Mouse (Mus musculus) heart, adult 9 months (tissue): Measurements from ENCODE around the gene 2310034G01Rik.

Source experiments
- DNase-seq, 2 experiments: peaks; one replicate each; pipeline ENCODE4 v3.0.0; 2022; ENCODE audit warnings: low spot score in 2 of 2

Gene 2310034G01Rik

DNA sequence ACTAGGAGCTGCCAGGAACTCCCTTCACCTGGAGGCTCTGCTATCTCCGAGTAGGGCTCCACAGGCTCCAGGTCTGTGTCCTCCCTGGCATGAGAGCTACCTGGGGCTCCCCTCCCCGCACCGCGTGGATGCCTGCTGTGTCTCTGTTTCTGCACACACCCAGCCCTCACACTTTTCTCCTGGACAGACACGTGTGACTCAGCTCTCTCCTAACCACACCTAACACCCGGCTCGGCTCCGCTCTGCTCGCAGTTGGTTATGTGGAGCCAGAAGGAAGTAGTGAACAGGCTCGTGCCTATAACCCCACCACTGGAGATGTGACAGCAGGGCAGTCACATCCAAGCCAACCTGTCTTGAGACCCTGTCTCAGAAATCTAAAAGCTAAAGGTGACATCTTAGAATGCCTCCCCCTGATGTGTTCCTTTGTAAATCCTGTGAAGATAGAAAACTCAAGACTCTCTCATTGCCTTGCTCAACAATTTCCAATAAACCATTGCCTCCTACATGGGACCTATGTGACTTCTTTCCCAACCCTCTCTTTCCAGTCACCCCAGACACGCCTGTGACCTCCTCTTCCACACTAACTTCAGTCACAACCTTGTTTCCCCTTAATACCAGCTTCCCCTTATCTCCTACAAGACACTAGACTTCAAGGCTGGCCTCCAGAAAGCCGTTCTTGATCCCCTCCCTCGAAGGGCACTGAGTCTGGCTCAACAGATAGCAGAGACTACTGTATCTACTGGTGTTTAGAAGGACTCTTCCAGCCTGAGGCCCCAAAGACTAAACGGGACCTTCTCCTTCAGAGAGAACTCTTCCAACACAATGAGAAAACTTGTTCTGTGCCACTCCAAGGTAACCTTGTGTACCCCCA, 35.0 kb downstream of the 2310034G01Rik start:
- no peak for DNase-seq

DNA sequence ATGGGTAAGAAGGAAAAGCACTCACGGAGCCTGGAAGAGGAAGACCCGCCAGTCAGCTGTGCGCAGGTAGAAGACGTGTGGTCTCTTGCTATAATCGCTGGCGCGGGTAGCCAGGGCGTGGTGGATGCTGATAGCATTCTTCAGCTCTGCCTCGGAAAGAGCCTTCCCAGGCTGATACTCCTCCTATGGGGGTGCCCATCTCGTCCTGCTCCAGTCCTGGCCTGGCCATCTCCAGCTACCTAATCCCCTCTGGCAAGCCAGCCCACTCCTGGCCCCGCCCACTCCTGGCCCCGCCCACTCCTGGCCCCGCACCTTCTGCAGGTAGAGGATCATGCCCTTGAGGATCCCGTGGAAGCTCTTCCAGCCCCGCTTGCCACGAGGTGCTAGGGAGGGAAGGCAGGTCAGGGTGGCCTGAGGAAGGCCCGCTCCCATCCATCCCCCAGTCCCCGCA, 35.9 kb downstream of the 2310034G01Rik start:
- no peak for DNase-seq

DNA sequence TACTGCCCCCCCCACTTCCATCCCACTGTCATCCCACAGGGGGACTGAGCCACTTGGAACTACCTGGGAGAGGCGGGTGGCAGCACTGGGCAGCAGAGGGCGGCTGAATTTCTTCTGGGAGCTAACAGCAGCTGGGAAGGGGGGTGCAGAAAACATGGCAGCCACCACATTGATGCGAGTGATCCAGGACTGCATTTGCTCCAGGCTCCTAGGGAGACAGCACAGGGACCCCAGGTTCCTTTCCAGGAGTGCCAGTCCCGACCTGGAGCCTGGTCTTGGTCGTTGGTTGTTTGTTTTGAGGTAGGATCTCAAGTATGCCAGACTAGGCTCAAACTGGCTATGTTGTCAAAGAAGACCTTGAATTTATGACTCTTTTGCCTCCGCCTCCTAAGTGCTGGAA, 36.5 kb downstream of the 2310034G01Rik start:
- DNase-seq = no peak

DNA sequence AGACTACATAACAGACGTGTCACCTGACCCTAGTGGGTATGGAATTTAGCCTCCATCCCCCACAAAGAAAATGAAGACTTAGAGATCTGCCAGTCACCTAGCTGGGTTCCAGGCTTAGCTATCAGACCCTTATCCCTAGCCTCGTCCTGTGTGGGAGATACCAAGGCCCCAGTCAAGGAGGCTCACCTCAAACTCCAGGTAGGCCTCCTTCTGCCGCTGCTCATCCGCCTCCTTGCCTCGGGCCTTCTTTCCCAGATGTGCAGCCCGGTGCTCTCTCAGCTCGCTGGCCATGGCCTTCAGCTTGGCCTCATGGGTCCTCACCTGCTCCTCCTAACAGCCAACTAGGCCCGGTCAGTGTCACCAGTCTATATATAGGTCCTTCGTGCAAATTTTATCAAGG, 37.0 kb downstream of the 2310034G01Rik start:
- no peak for DNase-seq

DNA sequence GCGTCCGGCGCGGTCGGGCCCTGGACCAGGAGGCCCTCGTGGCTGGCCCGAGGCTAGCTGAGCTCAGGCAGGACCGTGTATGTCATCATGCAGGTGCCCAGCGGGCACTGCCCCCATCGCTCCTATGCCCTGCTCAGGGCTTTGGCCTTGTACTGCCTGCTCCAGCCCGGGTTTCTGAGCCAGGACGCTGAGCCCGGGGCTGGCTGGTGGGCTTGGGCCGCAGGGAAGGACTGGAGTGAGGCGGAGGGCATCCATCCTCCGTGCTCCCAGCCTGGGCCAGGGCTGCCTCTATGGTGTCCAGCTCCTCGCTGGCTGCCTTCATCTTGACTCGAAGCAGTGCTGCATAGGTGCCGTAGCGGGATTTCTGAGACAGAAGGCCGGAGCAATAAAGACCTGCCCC, 37.5 kb downstream of the 2310034G01Rik start:
- DNase-seq = no peak

DNA sequence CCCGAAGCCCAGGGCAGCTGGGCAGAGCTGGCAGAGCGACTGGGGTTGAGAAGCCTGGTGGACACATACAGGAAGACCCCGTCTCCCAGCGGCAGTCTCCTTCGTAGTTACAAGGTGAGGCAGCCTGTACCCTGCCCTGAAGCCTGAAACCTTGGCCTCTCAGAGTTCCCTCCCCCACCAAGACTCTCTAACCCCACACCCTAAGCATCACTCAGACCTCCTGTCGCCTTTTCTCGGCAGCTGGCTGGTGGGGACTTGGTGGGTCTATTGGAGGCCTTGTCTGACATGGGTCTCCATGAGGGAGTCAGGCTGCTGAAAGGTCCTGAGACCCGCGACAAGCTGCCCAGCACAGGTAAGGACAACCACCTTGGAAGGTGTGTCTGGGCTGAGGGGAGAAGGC, 38.8 kb downstream of the 2310034G01Rik start:
- no peak for DNase-seq

DNA sequence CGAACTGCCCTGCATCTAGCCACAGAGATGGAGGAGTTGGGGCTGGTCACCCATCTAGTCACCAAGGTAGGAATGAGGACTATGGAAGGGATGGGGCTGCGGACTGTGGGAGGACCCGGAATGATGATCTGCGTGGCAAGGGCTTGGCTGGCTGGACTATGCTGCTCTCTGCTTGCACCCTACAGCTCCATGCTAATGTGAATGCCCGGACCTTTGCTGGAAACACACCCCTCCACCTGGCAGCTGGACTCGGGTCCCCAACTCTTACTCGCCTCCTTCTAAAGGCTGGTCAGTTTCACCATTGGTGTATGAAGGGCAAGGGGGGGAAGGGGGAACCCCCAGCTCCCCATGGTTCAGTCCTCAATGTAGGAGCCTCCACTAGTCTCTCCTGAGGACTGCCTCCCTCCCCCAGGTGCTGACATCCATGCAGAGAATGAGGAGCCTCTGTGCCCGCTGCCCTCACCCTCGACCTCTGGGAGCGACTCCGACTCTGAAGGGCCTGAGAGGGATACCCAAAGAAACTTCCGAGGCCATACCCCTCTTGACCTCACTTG, 39.7 kb downstream of the 2310034G01Rik start:
- DNase-seq = no peak

DNA sequence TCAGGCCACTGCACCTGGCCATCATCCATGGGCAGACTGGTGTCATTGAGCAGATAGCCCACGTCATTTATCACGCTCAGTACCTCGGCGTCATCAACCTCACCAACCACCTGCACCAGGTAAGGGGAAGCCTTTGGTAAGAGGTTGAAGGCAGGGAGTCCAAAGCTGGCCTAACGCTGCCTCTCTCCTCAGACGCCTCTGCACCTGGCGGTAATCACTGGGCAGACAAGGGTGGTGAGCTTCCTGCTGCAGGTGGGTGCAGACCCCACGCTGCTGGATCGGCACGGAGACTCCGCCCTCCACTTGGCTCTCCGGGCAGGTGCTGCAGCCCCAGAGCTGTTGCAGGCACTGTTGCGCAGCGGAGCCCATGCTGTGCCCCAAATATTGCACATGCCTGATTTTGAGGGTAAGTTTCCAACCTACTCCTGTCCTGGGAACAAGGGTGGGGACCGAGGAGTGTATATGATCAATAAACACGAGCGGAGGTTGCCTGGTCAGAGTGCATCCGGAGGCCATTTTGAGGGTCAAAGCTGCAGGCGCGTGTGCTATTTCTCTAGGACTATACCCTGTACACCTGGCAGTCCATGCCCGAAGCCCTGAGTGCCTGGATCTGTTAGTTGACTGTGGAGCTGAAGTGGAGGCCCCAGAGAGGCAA, 40.3 kb downstream of the 2310034G01Rik start:
- no peak for DNase-seq

DNA sequence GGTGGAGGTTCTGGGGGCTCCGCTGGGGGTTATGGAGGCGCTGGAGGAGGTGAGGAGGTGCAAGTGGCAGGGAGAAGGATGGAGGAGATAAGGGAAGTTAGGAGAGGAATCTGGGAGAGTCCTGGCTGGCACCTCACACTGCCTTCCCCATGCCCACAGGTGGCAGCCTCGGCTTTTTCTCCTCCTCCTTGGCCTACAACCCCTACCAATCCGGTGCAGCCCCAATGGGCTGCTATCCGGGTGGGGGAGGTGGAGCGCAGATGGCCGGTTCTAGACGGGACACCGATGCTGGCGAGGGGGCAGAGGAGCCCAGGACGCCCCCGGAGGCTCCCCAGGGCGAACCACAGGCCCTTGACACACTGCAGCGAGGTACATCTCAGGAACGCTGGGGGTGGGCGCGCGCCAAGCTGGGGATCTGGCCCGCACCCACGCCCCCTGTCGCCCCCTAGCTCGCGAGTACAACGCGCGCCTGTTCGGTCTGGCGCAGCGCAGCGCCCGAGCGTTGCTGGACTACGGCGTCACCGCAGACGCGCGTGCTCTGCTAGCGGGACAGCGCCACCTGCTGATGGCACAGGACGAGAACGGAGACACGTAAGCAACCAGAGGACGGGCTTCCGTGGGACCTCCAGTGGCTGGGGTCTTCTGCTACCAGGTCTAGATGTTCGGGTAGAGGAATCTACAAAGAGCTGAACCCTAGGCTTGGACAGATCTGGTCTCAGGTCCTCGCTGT, 41.2 kb downstream of the 2310034G01Rik start:
- DNase-seq = peak; percentile 56 to 68

DNA sequence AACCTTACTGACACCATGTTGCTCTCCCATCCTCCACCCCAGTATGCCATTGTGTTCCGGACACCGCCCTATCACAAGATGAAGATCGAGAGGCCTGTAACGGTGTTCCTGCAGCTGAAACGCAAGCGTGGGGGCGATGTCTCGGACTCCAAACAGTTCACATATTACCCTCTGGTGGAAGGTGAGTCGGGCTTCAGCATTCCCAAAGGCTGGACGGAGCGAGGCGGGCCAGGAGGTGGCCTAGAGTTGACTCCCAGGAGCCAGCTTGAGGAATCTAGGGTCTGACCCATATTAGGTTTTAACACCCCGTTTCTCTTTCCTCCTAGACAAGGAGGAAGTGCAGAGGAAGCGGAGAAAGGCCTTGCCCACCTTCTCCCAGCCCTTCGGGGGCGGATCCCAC, 41.8 kb downstream of the 2310034G01Rik start:
- DNase-seq = no peak

DNA sequence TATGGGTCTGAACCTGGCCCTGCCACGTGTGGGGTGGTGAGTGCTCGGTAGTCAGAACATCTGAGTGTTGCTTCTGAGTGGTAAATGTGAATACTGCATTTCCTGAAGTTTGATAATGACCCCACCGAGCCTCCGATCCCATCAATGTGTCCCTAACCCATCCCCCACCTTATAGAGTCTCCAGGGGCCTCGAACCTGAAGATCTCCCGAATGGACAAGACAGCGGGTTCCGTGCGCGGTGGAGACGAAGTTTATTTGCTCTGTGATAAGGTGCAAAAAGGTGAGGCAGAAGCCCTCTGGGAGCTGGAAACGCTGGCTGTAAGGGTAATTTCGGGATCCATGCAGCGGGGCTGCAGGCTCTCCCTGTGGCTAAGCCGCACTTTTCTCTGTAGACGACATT, 42.3 kb downstream of the 2310034G01Rik start:
- no peak for DNase-seq

DNA sequence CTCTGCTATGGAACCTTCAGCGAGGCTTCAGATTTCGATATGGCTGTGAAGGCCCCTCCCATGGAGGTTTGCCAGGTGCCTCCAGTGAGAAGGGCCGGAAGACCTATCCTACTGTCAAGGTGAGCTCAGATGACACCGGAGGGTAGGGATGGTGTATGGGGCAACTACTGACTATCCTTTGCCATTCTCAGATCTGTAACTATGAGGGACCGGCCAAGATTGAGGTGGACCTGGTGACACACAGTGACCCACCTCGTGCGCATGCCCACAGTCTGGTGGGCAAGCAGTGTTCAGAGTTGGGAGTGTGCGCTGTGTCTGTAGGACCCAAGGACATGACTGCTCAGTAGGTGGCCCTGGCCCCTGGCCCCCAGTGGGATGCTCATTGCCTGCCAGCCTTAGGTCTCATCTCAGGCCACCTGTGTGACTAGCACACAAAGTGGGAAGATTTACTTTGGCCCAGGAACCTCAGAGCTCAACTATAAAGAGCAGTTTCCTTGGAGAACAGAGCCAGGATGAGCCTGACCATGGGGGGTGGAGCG, 43.3 kb downstream of the 2310034G01Rik start:
- DNase-seq = no peak

DNA sequence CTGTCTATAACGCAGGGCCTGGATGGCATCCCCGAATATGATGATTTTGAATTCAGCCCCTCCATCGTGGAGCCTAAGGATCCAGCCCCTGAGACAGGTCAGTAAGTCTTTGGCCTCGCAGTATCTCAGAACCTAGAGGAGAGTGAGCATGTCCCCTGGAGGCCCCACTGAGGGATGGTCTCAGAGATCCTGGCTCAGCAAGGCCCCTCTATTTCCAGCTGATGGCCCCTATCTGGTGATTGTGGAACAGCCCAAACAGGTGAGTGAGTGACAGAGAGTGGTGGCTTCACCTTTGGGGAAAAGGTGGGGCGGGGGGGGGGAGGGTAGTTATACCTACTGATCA, 43.9 kb downstream of the 2310034G01Rik start:
- no peak for DNase-seq

DNA sequence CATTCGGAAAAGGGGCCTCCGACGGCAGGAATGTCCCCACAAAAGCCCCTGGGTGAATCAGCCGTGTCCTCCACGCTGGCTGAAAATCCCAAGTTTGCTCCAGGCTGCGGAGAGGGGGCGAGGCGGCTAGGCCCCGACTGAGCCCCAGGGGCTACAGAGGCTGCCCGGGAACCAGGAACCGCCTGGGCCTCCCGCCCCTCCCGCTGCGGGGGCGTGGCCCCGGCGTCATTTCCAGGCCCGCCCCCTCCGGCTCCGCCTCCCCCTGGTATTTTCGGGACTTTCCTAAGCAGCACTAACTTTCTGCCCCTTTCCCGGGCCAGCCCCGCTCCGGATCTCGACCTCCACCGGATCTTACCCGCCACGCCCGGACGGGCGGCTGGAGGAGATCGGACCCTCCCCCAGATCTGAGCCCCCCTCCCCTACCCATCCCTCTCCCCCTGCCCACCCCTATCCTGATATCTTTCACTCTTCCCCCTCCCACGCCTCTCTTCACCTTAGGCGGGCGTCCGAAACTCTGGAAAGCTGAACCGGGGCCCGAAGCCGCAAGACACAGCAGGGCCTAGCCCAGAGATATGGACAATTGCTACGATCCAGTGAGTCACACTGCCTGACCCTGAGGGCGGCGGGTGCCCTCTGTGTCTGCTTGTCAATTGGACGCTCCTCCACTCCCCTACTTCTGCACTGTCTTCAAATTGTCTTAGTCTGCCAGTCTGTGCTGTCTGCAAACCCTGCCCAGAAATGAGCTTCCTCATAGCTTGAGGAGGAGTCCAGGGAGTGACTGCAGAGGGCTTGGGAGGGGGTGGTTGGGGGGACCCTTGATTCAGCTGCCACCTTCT, 44.5 kb downstream of the 2310034G01Rik start:
- peak; percentile 89 to 92 for DNase-seq

DNA sequence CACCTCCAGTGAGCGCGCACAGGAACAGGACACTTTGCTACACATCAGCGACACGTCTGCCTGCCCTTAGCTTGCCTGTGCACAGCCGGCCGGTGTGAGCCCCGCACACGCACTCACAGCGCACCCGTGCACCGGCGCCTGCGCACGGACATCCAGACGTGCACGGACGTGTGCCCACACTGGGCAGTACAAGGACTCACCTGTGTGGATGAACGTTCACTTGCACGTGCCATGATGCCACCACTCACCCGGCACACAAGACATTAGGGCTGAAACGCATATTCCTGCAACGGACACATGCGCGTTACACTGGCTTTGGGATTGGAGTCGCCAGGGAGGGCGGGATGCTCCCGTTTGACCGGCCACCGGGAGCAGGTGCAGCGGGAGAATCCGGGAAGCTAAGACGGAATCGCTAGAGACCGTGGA, 45.2 kb downstream of the 2310034G01Rik start:
- DNase-seq = no peak

DNA sequence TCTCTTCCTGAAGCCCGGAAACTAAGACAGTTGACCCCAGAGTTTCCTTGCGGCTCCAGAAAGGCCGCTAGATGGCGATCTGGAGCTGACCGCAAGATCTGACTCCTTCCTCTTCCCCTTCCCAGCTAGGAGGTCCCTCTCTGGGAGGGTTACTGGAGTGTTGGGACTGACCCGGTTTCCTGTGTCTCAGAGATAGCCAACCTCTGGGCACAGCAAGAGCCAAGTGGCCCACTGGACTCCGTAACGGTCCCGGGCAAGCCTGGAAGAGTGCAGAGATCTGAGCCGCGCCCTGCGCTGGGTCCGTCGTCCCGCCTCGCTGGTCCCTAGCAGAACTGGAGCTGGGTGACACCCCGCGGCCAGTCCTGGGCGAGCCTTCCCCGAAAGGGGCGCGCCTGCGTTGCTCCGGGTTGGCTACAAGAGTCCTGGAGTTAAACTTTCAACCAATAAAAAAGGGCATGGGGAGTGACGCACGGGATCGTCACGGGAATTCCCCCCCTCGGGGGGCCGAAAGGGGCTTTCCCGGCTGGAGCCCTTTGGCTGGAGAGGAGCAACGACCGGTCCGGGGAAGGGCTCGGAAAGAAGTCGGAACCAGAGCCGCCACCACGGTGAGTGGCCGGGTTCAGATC, 45.8 kb downstream of the 2310034G01Rik start, which contains the start of gene Nfkb2:
Gene Nfkb2, plus strand, starts transcription at position 105 of the 626 bp plus-strand sequence.
- peak; percentile 98 to 99 for DNase-seq

DNA sequence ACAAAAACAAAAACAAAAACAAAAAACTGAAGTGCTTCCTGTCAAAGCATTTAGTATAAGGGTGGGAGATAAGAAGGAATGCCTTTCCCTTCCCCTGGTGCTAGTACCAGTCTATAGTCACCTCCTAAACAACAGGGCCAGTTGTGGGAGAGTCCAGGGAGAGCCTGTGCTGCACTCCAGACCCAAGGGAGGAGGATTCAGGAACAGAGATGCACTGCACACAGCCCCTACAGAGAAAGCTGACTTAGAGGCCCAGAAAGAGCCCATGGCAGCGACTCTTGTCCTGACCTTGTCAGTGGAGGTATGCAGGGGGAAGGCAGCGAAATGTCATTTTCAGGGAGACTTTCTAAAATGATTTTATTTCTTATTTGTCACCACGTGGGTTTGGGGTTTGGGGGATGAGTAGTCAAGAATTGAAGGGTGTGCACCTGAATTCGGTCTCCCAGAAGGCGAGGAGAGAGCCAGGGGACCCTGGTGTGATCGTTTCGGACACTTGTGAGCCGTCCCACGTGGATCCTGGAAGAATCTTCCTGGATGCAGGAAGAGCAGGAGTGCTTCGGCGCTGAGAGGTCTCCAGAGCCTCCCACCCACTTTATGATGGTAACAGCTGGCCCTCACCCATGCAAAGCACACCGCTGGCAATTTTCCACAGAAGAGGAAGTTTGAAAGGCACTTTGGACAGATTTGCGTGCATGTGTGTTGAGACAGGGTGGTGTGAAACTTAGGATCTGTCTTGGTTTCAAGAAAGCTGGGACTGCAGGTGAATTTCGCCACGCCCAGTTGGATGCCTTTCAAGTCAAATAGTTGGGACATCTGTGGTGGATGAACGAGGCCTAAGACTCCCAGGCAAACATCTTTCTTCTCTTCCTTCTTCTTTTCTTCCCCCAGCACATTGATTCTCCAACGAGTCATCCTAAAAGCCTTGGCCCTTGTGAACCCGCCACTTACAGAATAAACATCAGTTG, 46.6 kb downstream of the 2310034G01Rik start:
- no peak for DNase-seq

DNA sequence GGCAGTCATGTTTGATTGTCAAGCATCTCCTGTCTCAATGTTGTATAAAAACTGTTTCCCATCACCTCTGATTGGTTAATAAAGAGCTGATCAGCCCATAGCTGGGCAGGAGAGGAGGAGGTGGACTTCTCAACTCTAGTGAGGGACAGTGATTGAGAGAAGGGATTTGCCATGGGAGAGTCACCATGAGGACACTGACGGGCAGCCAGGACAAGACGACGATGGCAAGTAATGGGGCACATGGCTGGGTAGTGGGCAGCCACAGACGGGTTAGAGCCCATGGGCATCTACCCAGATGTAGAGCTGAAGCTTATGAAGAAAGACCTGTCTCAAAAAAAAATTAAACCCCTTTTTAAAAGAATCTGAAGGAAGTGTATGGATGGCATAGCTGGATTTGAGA, 47.6 kb downstream of the 2310034G01Rik start:
- no peak for DNase-seq
